Comparison of ENCODE assay signal across 10 mouse cellular contexts in the genomic region with DNA sequence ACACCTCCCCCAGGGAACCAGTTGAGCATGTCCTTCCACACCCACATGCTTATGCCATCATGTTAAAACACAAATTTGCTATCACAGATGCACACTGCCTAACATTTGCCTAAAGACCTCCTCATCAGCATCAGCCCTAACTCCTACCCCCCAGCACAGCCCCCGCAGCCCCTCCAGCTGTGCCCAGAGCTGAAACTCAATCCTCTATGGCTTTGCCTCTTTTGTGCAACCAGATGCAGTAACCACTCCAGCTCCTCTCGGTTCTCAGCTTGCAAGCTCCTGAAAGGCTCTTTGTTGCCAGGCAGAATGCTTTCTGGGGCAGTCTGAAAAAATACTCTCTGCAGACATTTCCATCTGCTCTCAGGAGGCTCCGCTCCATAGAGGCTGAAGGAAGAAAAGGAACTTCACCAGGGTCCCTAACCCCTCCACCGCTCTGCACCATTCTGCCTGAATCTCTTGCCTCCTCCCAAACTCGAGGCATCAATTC.
DNase-seq lines count a peak whose midpoint lies in the region; ATAC-seq and TF ChIP-seq lines count a peak whose summit lies in the region.
"Had no signal": no experiment of that assay in that cellular context is flagged by ENCODE, and none has a peak within 500 bp of the region (broad histone marks: within the 10 kb centered on the region; RNA-seq: fewer than 3 reads in every experiment).

No protein-coding gene starts in this region.

- H3K27me3 ChIP-seq in embryonic facial prominence, embryonic 13.5 days: no peaks in the 10 kb centered on the region
- H3K27me3 ChIP-seq in hindbrain, embryonic 16.5 days (replicated peaks; ENCODE audit: control insufficient read depth, insufficient read depth, low read length): no peaks in the 10 kb centered on the region
- no peaks in the 10 kb centered on the region for H3K27me3 ChIP-seq in midbrain, embryonic 11.5 days (ENCODE audit: control insufficient read depth, insufficient read depth, low read length)
- H3K27me3 ChIP-seq: Patski had no signal

- WGBS in embryonic facial prominence, embryonic 13.5 days: 8% methylated on average over 5 of the region's 5 CpGs
- WGBS in hindbrain, embryonic 16.5 days: 3% methylated on average over 5 of the region's 5 CpGs
- WGBS in midbrain, embryonic 11.5 days: 2% methylated on average over 5 of the region's 5 CpGs

- peak overlapping the region; percentile 86 for H3K27ac ChIP-seq in cortical plate, adult 2 months (ENCODE audit: insufficient read depth, low read length)
- H3K27ac ChIP-seq in embryonic facial prominence, embryonic 13.5 days: peak overlapping the region; percentile 88
- peak overlapping the region; percentile 78 for H3K27ac ChIP-seq in hindbrain, embryonic 16.5 days (ENCODE audit: low read depth, low read length)
- peak overlapping the region; percentile 84 for H3K27ac ChIP-seq in midbrain, embryonic 11.5 days (ENCODE audit: low read depth, low read length)

- peak; percentile 93 for DNase-seq in midbrain, embryonic 11.5 days (ENCODE audit: low spot score, missing footprints)
- no peak for DNase-seq in heart, adult 18-20 months
- DNase-seq in thymus, postnatal 4 days: no peak
- DNase-seq in kidney, adult 18-20 months: no peak
- no peak for DNase-seq in yolk sac, embryonic 10.5 days (ENCODE audit: low spot score)

- peak; percentile 70 for ATAC-seq in embryonic facial prominence, embryonic 13.5 days (ENCODE audit: insufficient number of reproducible peaks, insufficient read depth, low FRiP score, low TSS enrichment, low read depth)
- ATAC-seq in hindbrain, embryonic 16.5 days: peak; percentile 83
- peak; percentile 81 for ATAC-seq in midbrain, embryonic 11.5 days (ENCODE audit: low FRiP score)
- ATAC-seq: Patski had no signal

- no peaks in the 10 kb centered on the region for H3K36me3 ChIP-seq in embryonic facial prominence, embryonic 13.5 days
- no peaks in the 10 kb centered on the region for H3K36me3 ChIP-seq in hindbrain, embryonic 16.5 days (ENCODE audit: control insufficient read depth, insufficient read depth, low read length)
- no peaks in the 10 kb centered on the region; the same call in 1 of the 2 replicates for H3K36me3 ChIP-seq in midbrain, embryonic 11.5 days (ENCODE audit: control insufficient read depth, insufficient read depth, low read length)

- no peak overlapping the region for H3K9ac ChIP-seq in embryonic facial prominence, embryonic 13.5 days
- peak overlapping the region; percentile 39; the same call in 1 of the 2 replicates for H3K9ac ChIP-seq in hindbrain, embryonic 16.5 days (ENCODE audit: low read depth, low read length)
- peak overlapping the region; percentile 28; the same call in 1 of the 2 replicates for H3K9ac ChIP-seq in midbrain, embryonic 11.5 days (ENCODE audit: low read length)

- H3K4me2 ChIP-seq in embryonic facial prominence, embryonic 13.5 days: peak overlapping the region; percentile 33
- peak overlapping the region; percentile 14 for H3K4me2 ChIP-seq in hindbrain, embryonic 16.5 days (ENCODE audit: low read length)
- H3K4me2 ChIP-seq in midbrain, embryonic 11.5 days: no peak overlapping the region; the same call in 1 of the 2 replicates

- peaks cover 37% of the 10 kb centered on the region for H3K4me1 ChIP-seq in cortical plate, adult 2 months (ENCODE audit: control insufficient read depth, insufficient read depth, low read length)
- peaks cover 31% of the 10 kb centered on the region for H3K4me1 ChIP-seq in embryonic facial prominence, embryonic 13.5 days
- H3K4me1 ChIP-seq in hindbrain, embryonic 16.5 days (ENCODE audit: control insufficient read depth, insufficient read depth, low read depth, low read length): peaks cover 42% of the 10 kb centered on the region
- H3K4me1 ChIP-seq in midbrain, embryonic 11.5 days (ENCODE audit: control insufficient read depth, insufficient read depth, low read length): peaks cover 52% of the 10 kb centered on the region

- TF ChIP-seq CTCF in cortical plate, adult 2 months (IDR thresholded peaks at IDR 0.05; ENCODE audit: extremely low read depth, insufficient read depth, low read length): no peak

- H3K9me3 ChIP-seq in embryonic facial prominence, embryonic 13.5 days: no peaks in the 10 kb centered on the region
- H3K9me3 ChIP-seq in hindbrain, embryonic 16.5 days (ENCODE audit: control insufficient read depth, low read length): no peaks in the 10 kb centered on the region
- H3K9me3 ChIP-seq in midbrain, embryonic 11.5 days (ENCODE audit: control insufficient read depth, low read length): no peaks in the 10 kb centered on the region

- no peak for TF ChIP-seq POLR2A in cortical plate, adult 2 months (IDR thresholded peaks at IDR 0.05; ENCODE audit: extremely low read depth, insufficient read depth, low read length)

- no peak overlapping the region for H3K4me3 ChIP-seq in cortical plate, adult 2 months (ENCODE audit: insufficient read depth, low read length)
- H3K4me3 ChIP-seq in embryonic facial prominence, embryonic 13.5 days: no peak overlapping the region
- H3K4me3 ChIP-seq in hindbrain, embryonic 16.5 days (ENCODE audit: low read length): no peak overlapping the region
- no peak overlapping the region for H3K4me3 ChIP-seq in midbrain, embryonic 11.5 days (ENCODE audit: low read depth, low read length)
- H3K4me3 ChIP-seq: erythroblast, embryonic 14.5 days had no signal
